Mouse (Mus musculus): Measurements from ENCODE around the gene Ddx24. TPM values are rescaled to one million over a fixed set of nuclear protein-coding genes. Genes with fewer than 3 reads are reported as not detected.

Gene Ddx24
- total RNA-seq, 2 experiments from 2014 or later: 81.2 to 82.6 TPM

- intact Hi-C loops (cut with DNase I): no loop called here
- peak; percentile 66 for DNase-seq
Observed at GRCm38 (mm10) chr12:103358216-103358615, 67.4 kb downstream of the Ddx24 start.

Other genes starting within 250 kb of the Ddx24 start
- under 1 TPM in 1 of 2 experiments, not detected in 1; 0.43 TPM for gene Prima1, start 183.7 kb downstream of the Ddx24 start, total RNA-seq (2021)
- not detected for gene Fam181a, start 114.9 kb downstream of the Ddx24 start, total RNA-seq (2021)
- 100 to 1,000 TPM; 370 to 512 TPM for gene Asb2, start 69.8 kb downstream of the Ddx24 start, total RNA-seq (2021)
- gene Otub2, start 37.1 kb downstream of the Ddx24 start, total RNA-seq (2021): 1 to 10 TPM; 2.6 to 4.5 TPM
- gene 9330161L09Rik, start 18.0 kb downstream of the Ddx24 start, total RNA-seq (2021): 1 to 10 TPM; 1.3 to 1.4 TPM
- 10 to 100 TPM; 64.1 to 65.7 TPM for gene Ifi27, start 8.4 kb upstream of the Ddx24 start, total RNA-seq (2021)
- gene Ifi27l2a, start 17.9 kb upstream of the Ddx24 start, total RNA-seq (2021): 10 to 100 TPM; 43.8 to 98.9 TPM
- not detected for gene Ifi27l2b, start 31.4 kb upstream of the Ddx24 start, total RNA-seq (2021)
- under 1 TPM; 0.33 to 0.53 TPM for gene Ppp4r4, start 106.5 kb upstream of the Ddx24 start, total RNA-seq (2021)
- gene Serpina10, start 205.6 kb upstream of the Ddx24 start, total RNA-seq (2021): not detected
- gene Serpina6, start 231.4 kb upstream of the Ddx24 start, total RNA-seq (2021): not detected

All from heart, postnatal 36 days (tissue).